Mouse (Mus musculus): ENCODE results near the gene Mlc1. TPM values are rescaled to one million over a fixed set of nuclear protein-coding genes. Genes with fewer than 3 reads are reported as not detected.

The Mlc1 gene
- polyA plus RNA-seq, 1 experiment from 2014 or later = 0.09 TPM

DNA sequence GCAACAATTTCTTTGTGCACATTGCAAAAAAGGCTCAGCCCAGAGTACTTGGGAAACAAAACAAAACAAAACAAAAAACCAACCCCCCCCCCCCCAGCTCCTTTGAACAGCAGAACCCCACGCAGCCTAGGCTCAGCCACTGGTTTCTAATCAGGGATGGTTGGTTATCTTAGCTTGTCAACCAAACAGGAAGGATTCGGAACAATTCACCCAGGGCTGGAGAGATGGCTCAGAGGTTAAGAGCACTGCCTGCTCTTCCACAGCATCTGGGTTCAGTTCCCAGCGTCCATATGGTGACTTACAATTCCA, 285 bp upstream of the Mlc1 start:
- Histone ChIP-seq H3K9me3 (no peaks in the 10 kb centered on the region), H3K36me3 (no peaks in the 10 kb centered on the region), H3K4me2 (no peak overlapping the region), H3K4me3 (replicated peaks) (no peak overlapping the region), H3K4me1 (no peaks in the 10 kb centered on the region), H3K27ac (no peak overlapping the region), H3K9ac (no peak overlapping the region), H3K27me3 (replicated peaks) (no peaks in the 10 kb centered on the region)
- ATAC-seq (ENCODE audit: insufficient read depth, low FRiP score, low read depth) = no peak
- 68% methylated on average over 3 of the region's 3 CpGs for WGBS

DNA sequence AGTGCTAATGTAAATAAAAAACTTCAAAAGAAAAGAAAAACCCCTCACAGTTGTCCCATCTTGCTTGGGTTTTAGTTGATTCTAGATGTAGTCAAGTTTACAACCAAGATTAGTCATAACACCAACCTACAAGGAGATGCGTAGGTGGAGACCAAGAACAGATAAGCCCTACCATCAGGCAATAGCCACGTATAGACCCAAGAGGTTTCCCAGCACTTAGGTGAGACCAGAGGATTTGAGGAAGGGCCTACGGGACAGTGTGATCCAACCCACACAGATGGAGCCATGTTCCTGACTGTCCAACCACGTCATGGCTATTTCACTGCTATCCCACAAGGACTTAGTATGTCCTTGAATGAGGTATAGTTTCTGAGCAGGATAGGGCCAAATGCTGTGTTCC, 6.5 kb downstream of the Mlc1 start:
- no peaks in the 10 kb centered on the region for H3K27me3 ChIP-seq (replicated peaks)
- no peaks in the 10 kb centered on the region for H3K9me3 ChIP-seq
- H3K4me1 ChIP-seq = no peaks in the 10 kb centered on the region
- no peak for ATAC-seq (ENCODE audit: insufficient read depth, low FRiP score, low read depth)
- H3K4me3 ChIP-seq (replicated peaks) = no peak overlapping the region
- H3K36me3 ChIP-seq = no peaks in the 10 kb centered on the region
- 84% methylated on average over 4 of the region's 4 CpGs for WGBS
- H3K9ac ChIP-seq = no peak overlapping the region
- H3K27ac ChIP-seq = no peak overlapping the region
- no peak overlapping the region for H3K4me2 ChIP-seq

DNA sequence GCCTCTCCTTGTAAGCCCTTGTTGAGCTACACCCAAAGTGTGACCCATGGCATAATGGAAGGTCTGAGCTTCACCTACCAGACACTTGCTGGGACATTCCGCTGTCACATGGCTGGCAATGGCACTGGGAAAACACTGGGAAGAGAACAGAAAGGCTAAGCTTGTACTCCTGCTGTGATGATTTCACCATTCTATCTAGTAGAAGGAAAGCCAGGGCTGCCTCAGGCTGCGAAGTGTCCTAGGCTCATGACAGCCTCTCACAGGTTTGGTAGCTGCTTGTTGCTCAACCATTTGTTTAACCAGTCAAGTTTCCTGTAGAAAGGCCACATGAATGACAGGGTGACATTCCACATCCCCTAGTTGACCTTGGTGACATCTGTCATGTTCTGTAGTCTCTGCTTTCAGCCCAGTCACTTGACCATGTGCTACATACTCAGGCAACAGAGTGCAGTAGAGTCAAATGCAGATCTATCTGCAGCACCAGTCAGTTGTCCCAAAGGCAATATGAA, 14.7 kb downstream of the Mlc1 start:
- Histone ChIP-seq H3K27ac (no peak overlapping the region), H3K4me3 (replicated peaks) (no peak overlapping the region), H3K9ac (no peak overlapping the region), H3K4me2 (no peak overlapping the region), H3K9me3 (no peaks in the 10 kb centered on the region), H3K27me3 (replicated peaks) (no peaks in the 10 kb centered on the region), H3K4me1 (no peaks in the 10 kb centered on the region), H3K36me3 (no peaks in the 10 kb centered on the region)
- WGBS = 89% methylated on average over 2 of the region's 2 CpGs
- ATAC-seq (ENCODE audit: insufficient read depth, low FRiP score, low read depth) = no peak

DNA sequence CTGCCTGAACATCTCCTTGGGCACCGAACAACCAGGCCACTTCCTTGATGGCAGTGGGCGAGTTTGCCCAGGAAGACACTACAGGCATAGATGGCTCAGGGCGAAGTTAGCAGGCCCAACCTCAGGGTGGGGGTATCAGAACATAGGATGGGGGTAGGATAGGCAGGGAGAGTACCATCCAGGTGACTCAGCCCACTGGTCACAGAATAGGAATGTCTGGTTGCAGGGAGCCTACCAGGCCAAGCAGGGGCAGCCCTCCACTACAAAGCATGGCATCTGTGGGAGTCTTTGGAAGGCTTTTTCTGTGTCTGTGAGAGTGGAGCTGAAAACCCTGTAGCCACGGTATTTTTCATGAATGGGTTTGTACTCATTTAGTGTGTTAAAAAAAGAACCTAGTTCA, 21.3 kb downstream of the Mlc1 start:
- Histone ChIP-seq H3K4me1 (peaks cover 7% of the 10 kb centered on the region; the same call in 1 of the 2 replicates), H3K4me3 (replicated peaks) (no peak overlapping the region), H3K9me3 (no peaks in the 10 kb centered on the region), H3K9ac (no peak overlapping the region), H3K27ac (no peak overlapping the region), H3K27me3 (replicated peaks) (peaks cover 19% of the 10 kb centered on the region), H3K4me2 (no peak overlapping the region), H3K36me3 (no peaks in the 10 kb centered on the region)
- no peak for ATAC-seq (ENCODE audit: insufficient read depth, low FRiP score, low read depth)
- WGBS = 77% methylated on average over 4 of the region's 4 CpGs

DNA sequence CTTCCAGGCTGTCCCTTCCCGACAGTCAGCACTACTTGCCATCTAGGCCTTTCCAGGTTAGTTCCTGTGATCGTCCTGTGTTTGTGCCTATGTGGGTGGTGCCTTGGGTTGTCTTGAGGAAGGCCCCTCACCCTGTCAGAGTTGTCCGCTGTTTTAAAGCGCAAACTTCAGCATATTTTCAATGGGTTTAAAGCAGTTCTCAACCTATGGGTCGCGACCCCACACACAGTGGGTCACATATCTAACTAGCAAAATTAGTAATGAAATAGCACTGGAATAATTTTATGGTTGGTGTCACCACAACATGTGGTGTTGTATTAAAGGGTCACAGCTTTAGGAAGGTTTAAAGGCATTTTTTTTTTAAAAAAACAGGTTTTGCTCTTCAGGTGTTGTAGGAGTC, 23.5 kb downstream of the Mlc1 start:
- Histone ChIP-seq H3K27ac (no peak overlapping the region), H3K36me3 (no peaks in the 10 kb centered on the region), H3K27me3 (replicated peaks) (peaks cover 19% of the 10 kb centered on the region), H3K4me2 (no peak overlapping the region), H3K4me3 (replicated peaks) (no peak overlapping the region), H3K9ac (no peak overlapping the region), H3K4me1 (peaks cover 7% of the 10 kb centered on the region; the same call in 1 of the 2 replicates), H3K9me3 (no peaks in the 10 kb centered on the region)
- WGBS = 83% methylated on average over 6 of the region's 6 CpGs
- ATAC-seq (ENCODE audit: insufficient read depth, low FRiP score, low read depth) = no peak

DNA sequence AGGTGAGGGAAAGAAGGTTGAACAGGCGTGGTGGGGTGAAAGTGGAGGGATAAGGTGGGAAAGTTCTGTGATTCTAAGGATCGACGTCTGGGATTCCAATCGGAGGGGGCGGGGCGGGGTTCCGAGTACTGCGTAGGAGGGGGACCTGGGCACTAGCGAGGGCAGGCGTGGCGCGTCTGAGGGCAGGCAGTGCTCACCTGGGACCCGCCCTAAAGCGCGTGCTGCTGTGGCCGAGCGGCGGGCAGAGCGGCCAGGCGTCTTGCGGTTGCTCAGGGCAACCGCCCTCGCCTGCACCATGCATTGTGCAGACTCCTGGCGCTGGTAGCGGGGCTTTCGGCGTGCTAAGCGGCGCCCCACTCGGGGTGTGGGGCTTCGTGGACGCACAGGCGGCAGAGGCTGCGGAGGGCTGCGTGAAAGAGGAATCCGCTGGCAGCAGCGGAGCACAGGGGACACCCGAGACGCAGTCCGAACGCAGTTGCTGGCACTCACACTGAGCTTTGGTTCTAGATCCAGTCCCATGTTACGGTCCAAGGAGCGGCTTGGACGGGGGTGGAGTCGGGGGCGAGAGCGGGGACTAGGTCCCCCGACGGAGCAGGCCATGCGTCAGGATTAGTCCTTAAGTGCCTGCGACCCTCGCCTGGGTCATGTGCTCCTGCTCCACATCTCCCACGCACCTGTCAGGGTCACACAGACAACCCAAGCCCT, 24.3 kb downstream of the Mlc1 start, which contains the start of gene Ttll8:
Ttll8 (minus strand) TSS at position 51 of the 705 bp plus-strand sequence.
- Histone ChIP-seq H3K9ac (peak within 1 kb of the TSS; percentile 34; the same call in 1 of the 2 replicates), H3K36me3 (no peaks in the 10 kb centered on the region), H3K27ac (no peak within 1 kb of the TSS), H3K9me3 (no peaks in the 10 kb centered on the region), H3K4me3 (replicated peaks) (peak within 1 kb of the TSS; percentile 36), H3K4me1 (peaks cover 7% of the 10 kb centered on the region; the same call in 1 of the 2 replicates), H3K4me2 (peak within 1 kb of the TSS; percentile 87), H3K27me3 (replicated peaks) (peaks cover 19% of the 10 kb centered on the region)
- 5% methylated on average over 53 of the region's 53 CpGs for WGBS
- ATAC-seq (ENCODE audit: insufficient read depth, low FRiP score, low read depth) = peak; percentile 87

DNA sequence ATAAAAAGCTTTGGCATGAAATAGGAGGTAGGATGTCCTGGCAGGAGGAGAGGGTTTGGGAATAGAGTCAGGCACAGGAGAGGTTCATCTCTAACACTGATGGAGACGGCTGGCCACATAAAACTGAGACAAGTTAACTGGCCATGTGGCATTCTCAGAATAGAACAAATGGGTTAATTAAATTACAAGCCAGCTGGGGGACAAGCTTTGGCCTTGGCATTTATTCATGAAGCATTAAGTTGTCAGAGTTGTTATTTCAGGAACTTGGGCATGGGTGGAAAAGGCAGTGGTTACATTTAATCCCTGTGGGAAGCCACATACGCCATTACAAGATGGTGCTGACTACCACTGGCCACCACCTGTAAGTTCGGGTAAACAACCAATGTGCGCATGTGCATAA, 27.6 kb downstream of the Mlc1 start:
- Histone ChIP-seq H3K9ac (no peak overlapping the region), H3K9me3 (no peaks in the 10 kb centered on the region), H3K27ac (no peak overlapping the region), H3K36me3 (no peaks in the 10 kb centered on the region), H3K4me2 (no peak overlapping the region), H3K4me1 (peaks cover 7% of the 10 kb centered on the region; the same call in 1 of the 2 replicates), H3K27me3 (replicated peaks) (peaks cover 17% of the 10 kb centered on the region), H3K4me3 (replicated peaks) (no peak overlapping the region)
- WGBS = 83% methylated on average over 4 of the region's 4 CpGs
- no peak for ATAC-seq (ENCODE audit: insufficient read depth, low FRiP score, low read depth)

DNA sequence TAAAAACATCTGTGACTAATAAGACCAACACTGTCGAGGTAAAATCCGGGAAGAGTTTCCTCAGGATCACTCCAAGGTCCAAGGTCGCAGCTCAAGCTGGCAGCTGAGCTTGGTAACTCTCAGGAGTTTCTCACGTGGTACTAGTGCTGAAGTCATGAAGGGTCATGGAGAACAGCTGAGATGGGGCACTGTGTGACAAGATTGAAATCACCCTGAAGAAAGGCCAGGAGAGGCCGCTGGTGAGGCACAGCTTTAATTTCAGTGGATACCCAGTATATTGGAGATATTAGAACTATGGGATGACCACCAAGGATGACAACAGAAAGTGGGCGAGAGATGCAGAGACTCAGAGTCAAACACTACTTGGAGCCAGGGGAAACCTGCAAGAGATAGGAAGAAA, 32.0 kb downstream of the Mlc1 start:
- no peak for ATAC-seq (ENCODE audit: insufficient read depth, low FRiP score, low read depth)
- Histone ChIP-seq H3K4me1 (no peaks in the 10 kb centered on the region), H3K27me3 (replicated peaks) (no peaks in the 10 kb centered on the region), H3K27ac (no peak overlapping the region), H3K36me3 (no peaks in the 10 kb centered on the region), H3K9ac (no peak overlapping the region), H3K4me2 (no peak overlapping the region), H3K4me3 (replicated peaks) (no peak overlapping the region), H3K9me3 (no peaks in the 10 kb centered on the region)
- WGBS = 48% methylated on average over 6 of the region's 6 CpGs

DNA sequence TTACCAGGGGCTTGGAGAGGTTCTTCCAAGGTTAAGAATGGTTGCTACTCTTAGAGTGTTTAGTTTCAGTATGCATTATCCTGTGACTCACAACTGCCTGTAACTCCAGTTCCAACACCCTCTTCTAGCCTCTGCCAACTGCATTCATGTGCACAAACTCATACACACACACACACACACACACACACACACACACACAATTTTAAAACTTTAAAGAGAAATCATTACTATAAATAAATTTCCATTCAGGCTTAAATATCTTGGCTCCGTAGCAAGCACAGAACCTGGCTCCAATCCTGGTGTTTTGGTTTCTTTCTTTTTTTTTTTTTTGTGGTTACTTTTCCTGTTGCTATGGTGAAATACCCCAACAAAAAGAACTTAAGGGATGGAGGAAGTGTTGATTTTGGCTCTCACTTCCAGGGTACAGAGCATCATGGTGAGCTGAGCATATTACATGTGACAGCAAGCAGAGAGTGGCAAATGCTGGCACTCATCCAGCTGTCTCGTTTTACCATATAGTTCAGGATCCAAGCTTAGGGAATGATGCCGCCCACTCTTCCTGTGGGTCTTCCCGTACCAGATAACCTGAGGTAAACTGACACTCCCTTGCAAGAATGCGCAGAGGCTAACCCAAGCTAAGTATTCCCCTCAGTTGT, 34.8 kb downstream of the Mlc1 start:
- no peak overlapping the region for H3K4me3 ChIP-seq (replicated peaks)
- no peaks in the 10 kb centered on the region for H3K9me3 ChIP-seq
- no peaks in the 10 kb centered on the region for H3K36me3 ChIP-seq
- ATAC-seq (ENCODE audit: insufficient read depth, low FRiP score, low read depth) = no peak
- WGBS = 80% methylated on average over 5 of the region's 5 CpGs
- no peaks in the 10 kb centered on the region for H3K27me3 ChIP-seq (replicated peaks)
- H3K9ac ChIP-seq = no peak overlapping the region
- no peaks in the 10 kb centered on the region for H3K4me1 ChIP-seq
- H3K4me2 ChIP-seq = no peak overlapping the region
- H3K27ac ChIP-seq = no peak overlapping the region

DNA sequence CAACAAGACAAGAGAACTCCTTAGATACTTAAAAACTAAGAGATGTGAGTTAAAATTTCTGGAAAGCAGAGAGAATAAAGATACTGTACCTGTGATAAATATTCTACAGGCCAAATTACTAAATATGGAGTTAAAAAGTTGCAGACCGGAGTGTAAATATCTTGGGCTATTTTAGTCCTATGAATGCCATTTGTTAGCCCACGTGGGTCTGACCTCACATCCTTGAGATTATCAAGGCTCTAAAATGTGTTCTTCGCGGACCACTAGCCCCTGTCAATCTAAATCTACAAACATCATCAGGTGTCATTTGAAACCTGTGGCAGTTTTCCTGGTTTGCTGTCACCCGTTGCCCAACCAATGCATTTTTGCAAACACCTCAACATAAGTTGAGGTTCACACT, 36.0 kb downstream of the Mlc1 start:
- no peak for ATAC-seq (ENCODE audit: insufficient read depth, low FRiP score, low read depth)
- H3K9me3 ChIP-seq = no peaks in the 10 kb centered on the region
- H3K9ac ChIP-seq = no peak overlapping the region
- H3K36me3 ChIP-seq = no peaks in the 10 kb centered on the region
- 66% methylated on average over 5 of the region's 5 CpGs for WGBS
- H3K27me3 ChIP-seq (replicated peaks) = no peaks in the 10 kb centered on the region
- no peak overlapping the region for H3K4me2 ChIP-seq
- no peaks in the 10 kb centered on the region for H3K4me1 ChIP-seq
- no peak overlapping the region for H3K4me3 ChIP-seq (replicated peaks)
- no peak overlapping the region for H3K27ac ChIP-seq

DNA sequence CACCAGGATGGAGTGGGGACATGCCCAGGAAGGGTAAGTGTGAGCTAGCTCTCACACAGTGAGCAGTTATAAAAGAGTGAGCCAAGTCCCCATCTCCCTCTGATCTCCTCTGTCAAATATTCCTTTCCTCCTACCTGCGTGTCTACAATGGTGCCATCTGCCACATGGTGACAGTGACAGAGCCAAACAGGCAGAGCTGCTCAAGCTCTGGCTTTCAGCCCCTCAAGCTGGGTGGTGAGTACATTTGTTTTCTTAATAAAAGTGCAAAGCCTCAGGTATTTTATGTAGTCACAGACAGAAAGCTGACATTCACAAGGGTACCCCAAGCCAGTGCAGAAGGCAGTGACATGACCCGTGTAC, 41.5 kb downstream of the Mlc1 start:
- Histone ChIP-seq H3K27me3 (replicated peaks) (no peaks in the 10 kb centered on the region), H3K9me3 (no peaks in the 10 kb centered on the region), H3K4me3 (replicated peaks) (no peak overlapping the region), H3K36me3 (no peaks in the 10 kb centered on the region), H3K27ac (no peak overlapping the region), H3K9ac (no peak overlapping the region), H3K4me2 (no peak overlapping the region), H3K4me1 (no peaks in the 10 kb centered on the region)
- ATAC-seq (ENCODE audit: insufficient read depth, low FRiP score, low read depth) = no peak
- WGBS = 59% methylated on average over 2 of the region's 2 CpGs

DNA sequence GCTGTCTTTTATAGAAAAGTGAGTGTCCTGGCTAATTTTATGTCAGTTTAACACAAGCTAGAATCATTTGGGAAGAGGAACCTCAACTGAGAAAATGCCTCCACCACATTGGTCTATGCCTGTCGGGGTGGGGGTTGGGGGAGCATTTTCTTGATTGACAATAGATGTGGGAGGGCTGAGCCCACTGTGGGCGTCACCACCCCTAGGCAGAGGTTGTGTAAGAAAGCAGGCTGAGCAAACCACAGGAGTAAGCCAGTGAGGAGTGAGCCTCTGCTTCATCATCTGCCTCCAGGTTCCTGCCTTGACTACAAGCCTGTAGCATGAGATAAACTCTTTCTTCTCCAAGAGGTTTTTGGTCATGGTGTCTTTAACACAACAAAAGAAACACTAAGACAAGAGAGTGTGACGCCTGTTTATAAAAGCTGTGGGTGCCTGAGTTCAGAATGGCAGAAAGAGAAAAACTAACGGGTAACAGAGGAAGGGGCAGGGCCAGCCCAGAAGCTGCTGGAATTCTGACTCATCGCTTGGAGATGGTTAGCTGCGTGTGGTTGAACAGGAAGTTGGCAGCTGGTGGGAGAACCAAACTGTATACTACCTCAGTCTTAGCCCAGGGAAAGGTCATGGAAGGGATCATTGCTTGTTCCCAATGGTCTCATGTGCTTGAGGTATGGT, 42.1 kb downstream of the Mlc1 start:
- no peak overlapping the region for H3K4me2 ChIP-seq
- H3K4me1 ChIP-seq = no peaks in the 10 kb centered on the region
- H3K4me3 ChIP-seq (replicated peaks) = no peak overlapping the region
- no peaks in the 10 kb centered on the region for H3K36me3 ChIP-seq
- no peak for ATAC-seq (ENCODE audit: insufficient read depth, low FRiP score, low read depth)
- H3K9ac ChIP-seq = no peak overlapping the region
- no peaks in the 10 kb centered on the region for H3K9me3 ChIP-seq
- no peak overlapping the region for H3K27ac ChIP-seq
- no peaks in the 10 kb centered on the region for H3K27me3 ChIP-seq (replicated peaks)
- WGBS = 54% methylated on average over 6 of the region's 6 CpGs

All from stomach, embryonic 15.5 days (tissue).